Mouse (Mus musculus) cerebellum, adult 2 months (tissue): ENCODE measurements at regions not wholly inside any gene's neighbourhood (a gene's known extent, or its start where the extent isn't known, plus 50 kb on each side); places are given as distances from the start of the nearest gene placed in this dataset.

ENCODE experiments used
- DNase-seq, 2 experiments: peaks; one replicate each; pipeline ENCODE4 v3.0.0; 2021
- H3K27ac ChIP-seq: fragments of 200-500 bp; 2 replicates; pipeline ENCODE4 v1.5.1; 2012; ENCODE audit warnings: low read length, control low read depth, inconsistent platforms; ENCODE audit not compliant: insufficient read depth
- H3K27me3 ChIP-seq: fragments of 200-500 bp; 2 replicates; pipeline ENCODE4 v1.6.1; 2012; ENCODE audit warnings: inconsistent platforms, mild to moderate bottlenecking, low read length, moderate library complexity; ENCODE audit not compliant: control insufficient read depth, insufficient read depth
- H3K4me1 ChIP-seq: fragments of 200-500 bp; 2 replicates; pipeline ENCODE4 v1.6.1; 2011; ENCODE audit warnings: low read length; ENCODE audit not compliant: control insufficient read depth, insufficient read depth
- H3K4me3 ChIP-seq: fragments of 200-500 bp; replicated peaks from 2 replicates; pipeline ENCODE3; 2011; ENCODE audit warnings: mild to moderate bottlenecking, low read depth, low read length, control low read depth; ENCODE audit not compliant: insufficient read depth
- CTCF ChIP-seq: fragments of 200-500 bp; IDR thresholded peaks from 2 replicates; pipeline ENCODE4 v1.5.1; 2011; ENCODE audit warnings: low read depth, mild to moderate bottlenecking, control low read depth, low read length, moderate library complexity, borderline replicate concordance; ENCODE audit not compliant: insufficient read depth
- POLR2A ChIP-seq: fragments of 200-500 bp; IDR thresholded peaks from 2 replicates; pipeline ENCODE4 v1.6.1; 2011; ENCODE audit warnings: low read length, control low read depth, borderline replicate concordance; ENCODE audit not compliant: insufficient read depth
- WGBS: fragments of 180-500 bp; shearing (Covaris S2); methylation state at CpG from one replicate; pipeline ENCODE4 v1.1.7; 2018; 5-methylcytosine and 5-hydroxymethylcytosine counted together

GRCm38 (mm10) chr12:93415791-93416190 lies 1566.8 kb upstream of the Sel1l start:
- no peak for TF ChIP-seq POLR2A
- no peak for TF ChIP-seq CTCF
- no peaks in the 10 kb centered on the region for H3K4me1 ChIP-seq
- 22% methylated on average over 1 of the region's 1 CpGs for WGBS
- no peak for DNase-seq
- no peak overlapping the region for H3K27ac ChIP-seq
- H3K4me3 ChIP-seq = no peak overlapping the region
- H3K27me3 ChIP-seq = no peaks in the 10 kb centered on the region

GRCm38 (mm10) chr12:93385578-93385977 lies 1536.6 kb upstream of the Sel1l start:
- WGBS = 27% methylated on average over 2 of the region's 2 CpGs
- DNase-seq = no peak
- no peak overlapping the region for H3K27ac ChIP-seq
- H3K4me1 ChIP-seq = no peaks in the 10 kb centered on the region
- H3K4me3 ChIP-seq = no peak overlapping the region
- TF ChIP-seq CTCF (no peak), POLR2A (no peak)
- no peaks in the 10 kb centered on the region for H3K27me3 ChIP-seq

- Histone ChIP-seq H3K4me3 (no peak overlapping the region), H3K4me1 (no peaks in the 10 kb centered on the region), H3K27ac (no peak overlapping the region), H3K27me3 (no peaks in the 10 kb centered on the region)
- no peak for DNase-seq
- TF ChIP-seq POLR2A (no peak), CTCF (no peak)
- WGBS = 80% methylated on average over 4 of the region's 4 CpGs
Measured at GRCm38 (mm10) chr12:93342933-93343332, 1494.0 kb upstream of the Sel1l start.

GRCm38 (mm10) chr12:93342525-93342924 lies 1493.6 kb upstream of the Sel1l start:
- no peak for TF ChIP-seq POLR2A
- no peak for TF ChIP-seq CTCF
- Histone ChIP-seq H3K4me1 (no peaks in the 10 kb centered on the region), H3K27me3 (no peaks in the 10 kb centered on the region), H3K4me3 (no peak overlapping the region), H3K27ac (no peak overlapping the region)
- no peak for DNase-seq
- 86% methylated on average over 4 of the region's 4 CpGs for WGBS

- 77% methylated on average over 1 of the region's 1 CpGs for WGBS
- TF ChIP-seq CTCF (no peak), POLR2A (no peak)
- H3K4me3 ChIP-seq = no peak overlapping the region
- H3K27me3 ChIP-seq = no peaks in the 10 kb centered on the region
- H3K27ac ChIP-seq = no peak overlapping the region
- DNase-seq = no peak
- no peaks in the 10 kb centered on the region for H3K4me1 ChIP-seq
Measured at GRCm38 (mm10) chr12:93335520-93335919, 1486.6 kb upstream of the Sel1l start.

- no peaks in the 10 kb centered on the region for H3K4me1 ChIP-seq
- no peak overlapping the region for H3K27ac ChIP-seq
- H3K27me3 ChIP-seq = no peaks in the 10 kb centered on the region
- no peak overlapping the region for H3K4me3 ChIP-seq
- DNase-seq = no peak
- TF ChIP-seq POLR2A (no peak), CTCF (no peak)
Measured at GRCm38 (mm10) chr12:93312214-93312613, 1463.3 kb upstream of the Sel1l start.

- DNase-seq = no peak
- 14% methylated on average over 2 of the region's 2 CpGs for WGBS
- no peaks in the 10 kb centered on the region for H3K4me1 ChIP-seq
- H3K27ac ChIP-seq = no peak overlapping the region
- TF ChIP-seq CTCF (no peak), POLR2A (no peak)
- H3K4me3 ChIP-seq = no peak overlapping the region
- no peaks in the 10 kb centered on the region for H3K27me3 ChIP-seq
Measured at GRCm38 (mm10) chr12:93281816-93282215, 1432.9 kb upstream of the Sel1l start.

GRCm38 (mm10) chr12:93273652-93274051 lies 1424.7 kb upstream of the Sel1l start:
- DNase-seq = no peak
- H3K27me3 ChIP-seq = no peaks in the 10 kb centered on the region
- no peak overlapping the region for H3K27ac ChIP-seq
- H3K4me1 ChIP-seq = no peaks in the 10 kb centered on the region
- WGBS = 67% methylated on average over 2 of the region's 2 CpGs
- no peak overlapping the region for H3K4me3 ChIP-seq
- TF ChIP-seq CTCF = no peak
- no peak for TF ChIP-seq POLR2A

GRCm38 (mm10) chr12:93230237-93230636 lies 1381.3 kb upstream of the Sel1l start:
- no peak for DNase-seq
- Histone ChIP-seq H3K27ac (no peak overlapping the region), H3K27me3 (no peaks in the 10 kb centered on the region), H3K4me1 (no peaks in the 10 kb centered on the region), H3K4me3 (no peak overlapping the region)
- TF ChIP-seq CTCF = no peak
- TF ChIP-seq POLR2A = no peak
- 80% methylated on average over 3 of the region's 3 CpGs for WGBS
